Mouse (Mus musculus) retina, postnatal 7 days (tissue): ENCODE measurements around the gene Zfp423.
A peak's percentile ranks its signal among the peaks of the same experiment; 100 is the strongest.

Experiments used
- DNase-seq: peaks from one replicate; pipeline ENCODE4 v3.0.0-alpha.2; 2012; ENCODE audit warnings: low read depth, low spot score

Zfp423 gene

DNA sequence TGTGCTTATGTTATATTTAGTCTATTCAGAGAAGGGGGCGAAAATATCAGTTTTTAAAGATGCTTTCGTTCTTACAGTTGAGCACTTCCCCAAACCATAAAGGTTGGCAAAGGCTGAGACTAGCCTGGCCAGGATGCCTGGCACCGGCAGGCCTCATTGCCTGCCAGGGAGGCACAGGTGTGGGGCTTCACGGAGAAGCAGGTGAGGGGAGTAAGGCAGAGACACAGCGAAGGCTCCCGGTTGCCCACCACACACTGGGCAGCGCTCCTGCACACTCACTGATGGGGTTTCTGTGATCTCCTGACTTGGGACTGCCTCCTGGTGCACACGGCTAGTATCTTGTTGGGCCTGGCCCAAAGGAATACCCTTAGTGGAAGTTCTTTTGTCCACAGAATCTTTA is 294.1 kb downstream of the Zfp423 start:
- no peak for DNase-seq

- DNase-seq = no peak
These were observed 295.2 kb downstream of the Zfp423 start for GRCm38 (mm10) chr8:87664217-87664509.

DNA sequence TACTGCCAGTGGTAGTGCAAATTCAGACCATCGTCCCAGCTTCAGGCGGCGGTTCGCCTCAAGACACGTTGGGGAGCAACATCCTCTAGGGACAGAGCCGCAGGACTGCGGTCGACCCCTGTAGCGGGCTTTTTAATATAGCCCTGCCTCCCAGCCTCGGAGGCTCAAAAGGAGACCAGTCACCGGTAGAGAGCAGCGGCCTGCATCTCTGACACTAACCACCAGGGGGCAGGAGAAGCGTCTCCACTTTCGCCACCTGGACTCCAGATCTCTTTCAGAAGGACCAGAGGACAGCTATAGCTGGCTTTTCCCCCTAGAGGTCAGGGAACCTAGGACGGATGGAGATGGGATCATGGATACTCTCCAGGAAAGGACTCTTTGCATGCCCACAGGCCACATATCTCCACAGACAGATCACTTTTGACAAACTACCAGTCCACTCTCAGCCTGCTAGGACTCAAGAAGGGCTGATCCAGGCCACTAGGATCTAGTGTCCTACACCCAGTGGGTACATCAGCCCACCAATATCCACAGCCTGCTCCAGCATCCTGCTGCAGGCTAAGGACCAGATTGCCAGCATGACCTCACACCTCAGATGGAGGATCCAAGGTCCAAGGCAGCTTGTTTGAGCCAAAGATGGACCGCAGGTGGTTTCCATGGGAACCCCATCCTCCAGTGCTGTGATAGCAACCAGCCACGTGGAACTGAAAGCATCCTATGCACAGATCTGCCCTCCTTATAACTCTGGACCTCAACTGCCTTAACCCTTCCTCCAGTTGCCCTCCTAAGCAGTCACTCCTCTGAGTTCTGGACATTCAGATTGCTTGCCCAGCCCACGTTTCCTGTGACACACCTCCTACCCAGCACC is 295.8 kb downstream of the Zfp423 start:
- DNase-seq = peak; percentile 64

DNA sequence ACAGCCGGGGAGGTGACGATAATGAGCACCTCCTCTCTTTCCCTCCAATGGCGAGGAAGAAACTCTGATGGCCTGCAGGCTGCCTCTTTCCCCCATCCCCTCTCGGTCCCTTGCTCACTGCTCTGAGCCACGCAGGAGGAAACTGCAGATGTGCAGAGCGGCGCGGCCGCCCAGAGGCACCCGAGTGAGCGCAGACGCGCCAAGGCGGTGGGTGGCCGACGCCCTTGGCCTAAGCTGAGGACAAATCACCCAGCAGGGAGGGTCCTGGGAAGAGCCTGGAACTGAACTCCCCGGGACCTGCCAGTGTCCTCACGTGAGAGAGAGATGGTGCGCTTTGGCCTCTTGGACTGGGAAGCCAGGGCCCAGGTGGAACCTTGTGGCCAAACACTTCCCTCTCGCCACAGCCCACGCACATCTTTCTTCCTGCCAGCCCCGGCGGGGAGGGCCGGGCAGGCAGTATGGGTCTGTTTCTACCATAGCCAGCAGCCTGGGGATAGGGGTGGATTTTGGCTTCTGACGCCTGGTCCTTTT is 296.5 kb downstream of the Zfp423 start:
- no peak for DNase-seq

- DNase-seq = no peak
These were observed 297.1 kb downstream of the Zfp423 start for GRCm38 (mm10) chr8:87662307-87662771.

- no peak for DNase-seq
These were observed 298.2 kb downstream of the Zfp423 start for GRCm38 (mm10) chr8:87660916-87661910.

- DNase-seq = no peak
These were observed 299.1 kb downstream of the Zfp423 start for GRCm38 (mm10) chr8:87660029-87660915.

DNA sequence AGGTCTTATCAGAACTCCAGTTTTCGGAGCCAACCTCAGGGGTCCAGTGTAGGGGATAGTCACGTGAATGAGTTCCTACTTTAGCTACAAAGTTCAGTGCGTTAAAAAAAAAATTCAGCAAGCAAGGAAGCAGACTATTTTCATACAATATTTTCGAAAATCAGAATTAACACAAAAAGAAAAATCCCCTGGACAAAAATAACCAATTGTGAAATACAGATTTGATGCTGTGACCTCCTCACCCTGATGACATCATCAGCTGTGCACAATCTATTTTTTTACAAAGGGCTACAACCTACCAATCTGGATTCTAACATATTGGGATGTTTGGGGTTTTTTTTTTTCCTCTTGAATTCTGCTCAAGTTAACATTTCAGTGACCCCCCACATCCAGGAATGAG is 301.9 kb downstream of the Zfp423 start:
- DNase-seq = no peak

- peak; percentile 44 for DNase-seq
These were observed 302.7 kb downstream of the Zfp423 start for GRCm38 (mm10) chr8:87656484-87657230.

- no peak for DNase-seq
These were observed 303.4 kb downstream of the Zfp423 start for GRCm38 (mm10) chr8:87655946-87656345.

DNA sequence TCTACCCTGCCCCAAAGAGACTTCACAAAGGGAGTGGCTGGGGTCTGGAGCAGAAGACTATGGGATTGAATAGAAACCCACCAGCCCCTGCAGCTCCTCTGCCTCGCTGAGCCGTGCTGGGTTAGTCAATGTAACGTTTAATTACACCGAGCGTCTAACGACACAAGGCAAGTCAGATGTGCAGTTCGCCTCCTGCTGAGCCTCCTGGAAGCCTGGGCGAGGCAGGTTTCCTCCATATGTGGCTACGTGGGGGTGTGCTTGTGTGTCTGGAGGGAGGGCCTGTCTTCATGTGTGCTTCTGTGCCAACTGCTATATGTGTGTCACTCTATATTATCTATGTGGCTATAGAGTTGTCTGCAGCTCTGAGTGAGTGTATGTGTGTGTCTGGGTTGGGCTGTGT is 311.6 kb downstream of the Zfp423 start:
- no peak for DNase-seq

DNA sequence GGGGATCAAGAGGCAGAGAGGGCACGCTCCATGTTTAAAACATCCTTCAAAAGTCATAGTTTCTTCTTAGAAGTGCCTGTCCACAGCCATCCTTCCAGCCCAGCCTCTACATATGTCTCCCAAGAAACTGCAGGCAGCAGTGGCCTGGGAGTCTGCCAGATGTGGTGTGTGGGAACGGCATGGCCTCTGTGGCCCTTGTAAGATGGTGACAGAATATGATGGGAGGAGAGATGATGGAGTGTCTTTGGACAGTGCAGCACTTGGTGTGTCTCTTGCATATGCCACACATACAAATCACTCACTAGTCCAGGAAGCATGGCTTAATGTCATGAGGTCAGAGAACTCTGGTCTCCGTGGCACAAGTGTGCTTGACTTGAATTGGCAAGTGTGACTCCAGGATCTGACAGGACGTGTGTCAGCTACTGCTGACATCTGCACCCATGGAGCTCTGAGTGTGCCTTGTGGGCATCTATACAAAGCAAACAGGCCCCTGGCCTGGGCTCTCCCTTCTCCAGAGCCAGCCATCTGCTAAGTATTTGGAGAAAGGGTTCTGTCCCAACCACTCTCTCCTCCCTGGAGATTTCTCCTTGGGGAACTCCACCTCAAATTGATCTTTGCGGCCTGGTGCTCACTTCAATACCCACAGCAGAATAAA is 313.4 kb downstream of the Zfp423 start:
- DNase-seq = no peak

DNA sequence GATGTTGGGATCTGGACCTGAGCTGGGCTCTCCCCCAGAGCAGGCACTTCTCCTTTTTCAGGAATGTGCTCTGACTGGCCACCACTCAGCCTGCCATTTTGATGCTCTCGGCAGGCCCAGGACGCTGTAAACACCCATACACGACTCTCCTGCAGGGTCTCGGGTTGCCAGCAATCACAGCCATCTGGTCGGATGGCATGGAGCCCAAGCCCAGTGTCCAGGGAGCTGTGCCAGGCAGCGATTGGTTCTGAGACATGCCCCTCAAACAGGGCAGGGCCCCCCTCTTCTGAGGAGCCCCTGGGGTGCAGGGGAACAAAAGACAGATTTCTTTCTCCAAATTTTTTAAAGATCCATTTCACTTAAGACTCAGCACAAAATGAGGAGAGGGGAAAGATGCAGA is 314.0 kb downstream of the Zfp423 start:
- DNase-seq = no peak

DNA sequence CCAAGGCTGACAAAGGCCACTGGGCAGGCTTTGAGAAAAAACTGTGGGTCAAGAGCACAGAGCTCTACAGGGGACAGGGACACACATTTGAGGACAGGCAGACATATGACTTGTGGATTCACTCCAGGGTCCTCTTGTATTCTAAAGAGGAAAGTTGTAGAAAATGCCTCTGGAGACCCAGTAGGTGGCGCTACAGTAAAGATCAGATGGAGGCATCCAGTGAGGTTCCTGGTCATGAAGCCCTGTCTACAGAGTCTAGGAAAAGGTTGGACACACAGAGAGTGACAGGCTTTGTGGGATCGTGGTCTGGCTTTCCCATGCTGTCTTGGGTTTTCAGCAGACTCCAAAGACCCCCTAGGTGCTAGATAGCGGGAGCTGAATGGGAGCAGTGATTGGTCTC is 318.5 kb downstream of the Zfp423 start:
- DNase-seq = no peak

DNA sequence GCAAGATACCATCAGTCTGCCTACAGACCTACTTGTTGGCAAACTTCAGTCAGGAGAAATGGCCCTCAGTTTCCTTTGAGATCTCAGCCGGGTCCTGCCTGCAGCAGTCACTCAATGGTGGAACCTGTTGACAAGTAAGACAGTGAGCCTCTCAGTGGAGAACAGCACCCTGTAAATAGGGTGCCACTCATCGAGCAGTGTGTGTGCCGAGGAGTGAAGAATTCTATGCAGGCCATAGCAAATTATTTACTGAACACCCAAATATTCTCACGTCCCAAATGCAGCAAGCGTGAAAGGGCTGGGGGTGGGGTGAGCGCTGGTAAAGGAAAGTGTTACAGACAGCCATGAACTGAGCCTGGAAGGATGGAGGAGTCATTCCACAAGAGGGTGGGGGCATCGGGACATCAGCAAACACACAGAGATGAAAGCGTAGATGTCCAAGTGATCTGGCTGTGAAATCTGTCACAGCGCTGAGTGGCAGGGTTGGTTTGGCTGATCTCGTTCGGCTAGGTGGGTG is 323.1 kb downstream of the Zfp423 start:
- no peak for DNase-seq

DNA sequence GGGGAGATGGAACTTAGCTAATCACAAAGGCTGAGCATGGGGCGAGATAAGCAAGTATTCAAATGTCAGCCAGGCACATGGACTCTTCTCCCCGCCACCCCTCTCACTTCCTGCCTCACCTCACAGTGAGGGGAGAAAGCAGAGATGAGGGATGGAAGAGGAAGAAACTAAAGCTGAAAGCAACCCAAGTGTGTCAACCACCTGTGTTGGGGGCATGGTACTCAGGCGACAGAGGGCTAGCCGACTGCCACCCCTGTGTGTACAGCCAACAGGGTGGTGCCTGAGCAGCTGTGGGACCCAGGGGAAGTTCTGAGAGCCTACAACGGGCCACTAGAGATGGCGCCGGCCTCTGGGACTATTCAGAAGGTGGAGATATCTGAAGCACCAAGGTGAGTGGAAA is 327.6 kb downstream of the Zfp423 start:
- no peak for DNase-seq

DNA sequence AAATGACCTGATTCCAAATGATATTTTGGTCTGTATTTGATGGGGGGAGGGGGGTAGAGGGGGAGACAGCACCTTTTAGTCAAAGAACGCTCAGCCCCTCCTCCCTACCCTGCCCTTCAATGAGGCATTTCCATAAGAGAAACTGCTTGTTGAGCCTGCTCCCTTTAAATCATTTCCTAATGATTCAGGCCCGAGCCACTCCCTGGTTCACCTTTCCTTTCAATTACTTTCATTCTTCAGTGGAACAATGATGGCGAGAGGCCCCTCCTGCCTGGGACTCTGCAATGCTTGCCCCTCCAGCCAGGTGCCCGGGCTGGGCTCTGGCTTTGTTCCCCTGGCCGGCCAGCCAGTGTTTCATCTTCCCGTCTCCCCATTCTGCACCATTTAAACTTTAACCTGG is 329.7 kb downstream of the Zfp423 start:
- no peak for DNase-seq

GRCm38 (mm10) chr8:87621181-87621580 is 338.2 kb downstream of the Zfp423 start:
- no peak for DNase-seq

- no peak for DNase-seq
These were observed 339.2 kb downstream of the Zfp423 start for GRCm38 (mm10) chr8:87620225-87620624.

- DNase-seq = no peak
These were observed 339.9 kb downstream of the Zfp423 start for GRCm38 (mm10) chr8:87619529-87619928.
